Mouse (Mus musculus) inflammation-experienced regulatory T-cells, adult 6 months (primary cell): Measurements from ENCODE around the gene Arap1. TPM values are rescaled to one million over a fixed set of nuclear protein-coding genes. Genes with fewer than 3 reads are reported as not detected.
A peak's percentile ranks its signal among the peaks of the same experiment; 100 is the strongest.

Source experiments
- ATAC-seq: one replicate; pipeline ENCODE4 v1.8.0; 2017
- polyA plus RNA-seq, 3 experiments: library from polyadenylated mRNA; unstranded; fragments of 100-300 nt; shearing (Covaris generic); gene quantifications; one replicate each; pipeline ENCODE4 v1.2.1; 2017

Gene Arap1
- polyA plus RNA-seq, 3 experiments from 2014 or later = 29.0 to 58.0 (median 41.3) TPM

DNA sequence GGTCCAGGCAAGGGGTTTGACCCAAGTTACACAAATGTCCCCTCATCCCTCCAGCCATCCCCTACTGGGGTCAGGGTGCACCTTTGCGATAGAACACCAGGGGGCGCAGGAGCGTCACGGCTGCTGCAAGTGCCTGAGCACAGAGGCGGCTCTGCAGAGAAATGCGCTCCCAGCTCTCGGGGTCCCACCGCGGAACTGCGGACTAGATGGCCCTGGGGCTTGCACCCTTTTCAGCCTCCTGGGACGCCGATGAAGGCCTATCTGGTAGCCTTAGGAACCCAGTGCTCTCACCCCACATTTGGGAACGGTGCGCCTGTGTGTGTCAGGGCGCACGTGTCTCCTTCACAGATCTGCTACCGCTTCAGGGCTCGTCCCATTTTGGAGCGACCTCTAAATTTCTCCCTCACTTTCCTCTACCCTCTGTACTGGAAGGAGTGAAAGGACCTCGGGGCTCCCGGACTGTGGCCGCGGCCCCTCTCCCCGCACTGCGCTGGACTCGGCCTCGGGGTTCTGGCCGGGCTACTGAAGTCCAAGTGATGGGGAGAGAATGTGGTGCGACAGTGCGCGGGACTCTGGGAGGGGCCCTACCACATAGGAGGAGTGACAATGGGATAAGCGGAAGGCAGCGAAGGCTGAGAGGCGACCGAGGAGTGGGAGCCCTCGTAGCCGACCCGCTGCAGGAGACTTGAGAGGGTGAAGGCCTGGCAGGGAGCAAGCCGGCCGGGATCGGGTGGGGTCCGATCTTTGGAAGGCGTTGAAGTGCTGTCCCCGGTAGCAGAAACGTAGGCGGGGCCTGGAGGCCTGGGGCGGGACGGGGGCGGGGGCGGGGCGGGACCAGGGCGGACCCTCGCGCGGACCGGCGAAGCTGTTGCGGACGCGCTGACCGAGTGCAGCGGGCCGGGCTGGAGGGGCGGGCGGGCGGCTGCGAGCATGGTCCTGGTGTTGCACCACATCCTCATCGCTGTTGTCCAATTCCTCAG is 102.8 kb downstream of the Arap1 start:
- ATAC-seq = peak; percentile 81

DNA sequence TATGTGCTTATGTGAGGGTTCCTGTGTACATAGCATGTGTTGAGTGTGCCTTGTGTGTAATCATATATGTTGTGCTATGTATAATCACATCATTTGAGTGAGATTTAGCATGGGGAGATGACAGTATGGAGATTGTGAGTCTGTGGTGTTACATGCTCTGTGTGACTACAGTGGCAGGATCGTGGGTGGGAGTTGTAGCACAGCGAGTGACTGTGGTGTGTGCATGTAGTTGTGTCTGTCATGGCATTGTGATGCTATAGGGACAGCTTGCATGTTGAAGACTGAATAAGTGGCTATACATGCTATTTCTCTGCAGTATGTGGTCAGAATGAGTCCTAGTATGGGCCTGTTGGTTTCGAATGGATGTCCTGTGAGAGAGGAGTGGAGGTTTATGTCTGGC is 104.8 kb downstream of the Arap1 start:
- no peak for ATAC-seq

- no peak for ATAC-seq
Observed at GRCm38 (mm10) chr7:101453296-101453695, 105.4 kb downstream of the Arap1 start.

GRCm38 (mm10) chr7:101453725-101454124 is 105.9 kb downstream of the Arap1 start:
- no peak for ATAC-seq

- no peak for ATAC-seq
Observed at GRCm38 (mm10) chr7:101454479-101454878, 106.6 kb downstream of the Arap1 start.

GRCm38 (mm10) chr7:101455141-101455540 is 107.3 kb downstream of the Arap1 start:
- ATAC-seq = no peak

- ATAC-seq = no peak
Observed at GRCm38 (mm10) chr7:101456318-101456717, 108.5 kb downstream of the Arap1 start.

DNA sequence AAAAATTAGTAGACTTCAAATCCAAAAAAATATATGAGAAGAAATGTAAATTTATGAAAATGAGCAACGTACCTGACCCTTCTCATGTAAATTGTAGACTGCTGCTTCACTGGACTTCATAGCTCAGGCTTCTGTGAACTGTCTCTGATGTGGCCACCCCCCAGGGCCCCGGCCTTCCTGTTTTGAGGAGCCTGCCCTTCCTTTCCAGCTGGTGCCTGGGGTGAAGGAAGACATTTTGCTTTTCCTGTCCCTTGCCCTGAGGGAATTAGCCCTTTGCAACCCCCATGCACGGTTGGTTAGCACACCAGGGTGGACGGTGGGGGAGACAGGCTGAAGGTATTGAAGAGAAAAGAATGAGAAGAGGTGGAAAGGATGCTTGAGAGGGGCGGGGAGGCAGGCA is 108.9 kb downstream of the Arap1 start:
- no peak for ATAC-seq

DNA sequence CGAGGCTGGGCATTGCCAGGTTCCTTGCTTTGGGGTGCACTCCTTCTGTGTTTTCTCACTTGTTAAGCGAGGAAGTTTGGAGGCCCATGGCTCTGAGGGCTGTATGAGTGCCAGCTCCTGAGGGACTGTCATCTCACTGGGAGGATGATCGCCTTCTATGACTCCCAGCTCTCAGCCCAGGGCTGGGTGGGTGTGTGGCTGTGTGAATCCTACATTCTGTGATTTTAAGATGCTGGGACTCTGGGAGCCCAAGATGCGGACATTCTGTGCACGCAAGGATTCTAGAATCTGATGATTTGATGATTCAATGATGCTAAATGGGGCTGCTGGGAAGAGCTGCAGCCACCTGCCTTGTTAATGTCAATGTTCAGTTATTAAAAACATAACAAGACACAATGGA is 109.4 kb downstream of the Arap1 start:
- ATAC-seq = no peak

DNA sequence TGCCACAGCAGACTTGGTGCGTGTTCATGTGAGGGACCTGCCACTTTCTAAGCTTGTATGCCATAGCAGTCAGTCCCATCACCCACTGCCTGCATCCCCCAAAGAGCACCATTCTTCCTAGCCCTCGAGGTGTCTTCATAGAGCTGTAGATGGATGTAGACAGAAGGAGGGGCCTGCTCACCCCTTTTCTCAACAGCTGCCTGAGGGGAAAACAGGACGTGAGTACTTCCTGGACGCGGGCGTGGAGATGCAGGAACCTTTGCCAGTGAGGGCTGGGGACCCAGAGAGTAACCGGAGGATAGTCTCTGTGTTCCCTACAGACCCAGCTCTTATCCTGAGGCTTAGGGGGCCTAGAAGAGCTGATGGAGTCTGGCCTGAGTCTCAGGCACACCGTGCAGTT is 109.9 kb downstream of the Arap1 start:
- ATAC-seq = peak; percentile 84

- ATAC-seq = no peak
Observed at GRCm38 (mm10) chr7:101458278-101458781, 110.5 kb downstream of the Arap1 start.

DNA sequence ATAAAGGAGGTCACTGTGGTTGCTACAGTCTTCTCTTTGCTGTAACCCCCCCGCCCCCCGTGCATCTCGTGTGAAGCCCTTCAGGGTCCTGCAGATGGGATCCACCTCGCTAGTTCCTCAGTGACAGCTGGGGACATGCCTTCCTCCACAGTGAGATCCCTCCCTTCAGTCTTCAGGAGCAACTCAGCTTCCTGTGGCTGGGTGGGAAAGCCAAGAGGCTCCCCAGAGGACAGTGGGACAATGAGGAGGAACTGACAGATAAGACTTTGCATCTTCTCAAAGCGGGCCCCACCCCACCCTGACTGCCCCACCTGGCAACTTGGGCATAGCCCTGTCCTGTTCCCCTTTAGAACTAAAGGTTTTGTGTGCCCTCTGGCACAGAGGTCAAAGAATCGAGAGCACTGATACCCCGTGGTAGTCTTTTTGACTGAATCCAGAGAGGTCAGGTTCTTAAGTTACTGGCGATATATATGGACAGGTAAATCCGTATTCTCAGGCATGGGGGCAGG is 111.5 kb downstream of the Arap1 start:
- ATAC-seq = no peak

DNA sequence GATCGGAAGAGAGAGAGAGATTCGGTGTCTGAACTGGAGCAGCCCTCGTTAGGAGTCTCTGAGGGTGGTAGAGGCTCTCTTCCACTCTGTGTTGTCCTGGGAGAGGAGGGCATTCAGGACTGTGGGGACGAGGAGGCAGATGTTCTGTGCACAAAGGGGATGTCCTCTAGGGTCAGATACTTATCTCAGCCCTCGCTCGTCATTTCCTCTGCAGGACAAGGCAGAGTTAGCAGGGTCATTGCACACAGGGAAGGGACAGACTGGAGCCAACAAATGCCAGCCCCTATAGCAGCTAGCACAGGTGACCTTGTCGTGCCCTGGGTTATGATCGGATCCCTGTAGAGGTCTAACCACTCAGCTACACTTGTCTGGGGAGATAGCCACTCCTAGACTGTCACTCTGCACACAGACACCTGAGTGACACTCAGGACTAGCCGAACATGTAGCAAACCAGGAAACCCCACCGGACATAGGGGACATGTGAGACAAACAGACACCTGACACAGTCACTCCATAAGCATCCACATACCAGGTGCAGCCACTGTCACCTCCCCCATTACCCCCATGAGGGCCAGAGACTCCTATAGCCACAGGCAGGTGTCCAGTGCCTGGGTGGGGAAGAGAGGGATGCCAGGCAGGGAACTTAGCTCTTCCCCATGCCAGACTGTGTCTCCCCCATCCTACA is 112.2 kb downstream of the Arap1 start:
- ATAC-seq = no peak

DNA sequence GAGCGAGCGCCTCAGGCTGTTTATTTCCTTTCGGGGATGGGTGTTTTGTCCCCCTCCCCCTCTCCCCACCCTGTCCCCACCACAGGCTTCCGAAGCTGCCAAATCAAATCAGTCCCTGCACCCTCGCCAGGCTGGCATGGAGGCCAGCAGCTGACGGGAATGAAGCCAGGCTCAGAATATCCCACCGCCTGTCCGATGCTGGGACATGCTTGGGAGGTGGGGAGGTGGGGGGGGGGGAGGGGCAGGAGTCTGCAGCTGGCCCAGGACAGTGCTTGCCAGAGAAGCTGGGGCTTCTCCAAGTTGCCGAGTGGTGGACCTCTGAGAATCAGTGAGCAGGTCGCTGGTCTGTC is 112.7 kb downstream of the Arap1 start:
- ATAC-seq = no peak

GRCm38 (mm10) chr7:101461571-101461970 is 113.7 kb downstream of the Arap1 start:
- ATAC-seq = no peak

Other genes starting within 250 kb of the Arap1 start
- 10 to 100 TPM; 39.3 to 53.6 (median 44.9) TPM for gene Atg16l2, start 45.8 kb upstream of the Arap1 start, polyA plus RNA-seq
- gene Stard10, start 31.0 kb upstream of the Arap1 start, polyA plus RNA-seq = 1 to 10 TPM; 1.7 to 5.6 (median 2.0) TPM
- 10 to 100 TPM in 2 of 3 experiments, 1 to 10 TPM in 1; 6.7 to 39.0 (median 18.9) TPM for gene Gm45837, start 62.8 kb downstream of the Arap1 start, polyA plus RNA-seq
- gene Pde2a, start 73.6 kb downstream of the Arap1 start, polyA plus RNA-seq = 10 to 100 TPM in 2 of 3 experiments, 1 to 10 TPM in 1; 6.1 to 36.2 (median 19.9) TPM
- gene Art2b, start 237.5 kb downstream of the Arap1 start, polyA plus RNA-seq = 100 to 1,000 TPM in 2 of 3 experiments, 10 to 100 TPM in 1; 72.4 to 156 (median 144) TPM